11 mouse cellular contexts compared by ENCODE assay signal in genomic region chr13:5628124-5628523, GRCm38 (mm10).
"Had no signal": no experiment of that assay in that cellular context is flagged by ENCODE, and none has a peak within 500 bp of the region (broad histone marks: within the 10 kb centered on the region; RNA-seq: fewer than 3 reads in every experiment).

No protein-coding gene starts in this region.

- H3K9ac ChIP-seq: limb, embryonic 12.5 days; liver, embryonic 13.5 days; liver, postnatal 0 days; midbrain, embryonic 13.5 days had no signal

- H3K9me3 ChIP-seq: liver, embryonic 13.5 days; midbrain, embryonic 13.5 days had no signal

- DNase-seq: kidney, postnatal 10 days; kidney, postnatal 4 days; liver; liver, embryonic 13.5 days; liver, postnatal 0 days; lung, postnatal 10 days; right cerebral cortex, postnatal 14 days; thymus, postnatal 36 days had no signal

- H3K4me2 ChIP-seq: limb, embryonic 12.5 days; liver, embryonic 13.5 days; midbrain, embryonic 13.5 days had no signal

- H3K27ac ChIP-seq: layer of hippocampus, adult 2 months; limb, embryonic 12.5 days; liver, embryonic 13.5 days; midbrain, embryonic 13.5 days had no signal

- H3K36me3 ChIP-seq: limb, embryonic 12.5 days; liver, embryonic 13.5 days; midbrain, embryonic 13.5 days had no signal

- H3K4me1 ChIP-seq: limb, embryonic 12.5 days; liver, embryonic 13.5 days; midbrain, embryonic 13.5 days had no signal

- H3K4me3 ChIP-seq: layer of hippocampus, adult 2 months; limb, embryonic 12.5 days; liver, embryonic 13.5 days; midbrain, embryonic 13.5 days had no signal

- H3K27me3 ChIP-seq: limb, embryonic 12.5 days; liver, embryonic 13.5 days; midbrain, embryonic 13.5 days had no signal

- ATAC-seq: liver, postnatal 0 days; midbrain, embryonic 13.5 days had no signal
